Mouse (Mus musculus): Measurements from ENCODE around the gene Golga5. TPM values are rescaled to one million over a fixed set of nuclear protein-coding genes. Genes with fewer than 3 reads are reported as not detected.

Golga5 gene
- total RNA-seq (2023) = 10 to 100 TPM; 39.3 to 41.0 TPM

GRCm38 (mm10) chr12:102468894-102469764 lies at the start of gene Golga5:
Gene Golga5, plus strand, starts transcription at chr12:102469135.

GRCm38 (mm10) chr12:102439632-102440023 lies 29.3 kb upstream of the Golga5 start, which contains the start of gene Lgmn:
Gene Lgmn, minus strand, starts transcription at chr12:102439813.

Other genes starting within 250 kb of the Golga5 start
- 100 to 1,000 TPM; 108 to 116 TPM for gene Rin3, start 186.1 kb upstream of the Golga5 start, total RNA-seq (2023)
- gene Lgmn, start 29.3 kb upstream of the Golga5 start, total RNA-seq (2023) = 10 to 100 TPM; 12.1 to 16.7 TPM
- gene Chga, start 85.8 kb downstream of the Golga5 start, total RNA-seq (2023) = not detected
- 10 to 100 TPM; 73.8 to 80.6 TPM for gene Itpk1, start 235.8 kb downstream of the Golga5 start, total RNA-seq (2023)